Mouse (Mus musculus) right cerebral cortex, postnatal 14 days (tissue): Measurements from ENCODE around the gene 4430402I18Rik.

Experiments used
- DNase-seq: peaks from one replicate; pipeline ENCODE4 v3.0.0; 2022

The 4430402I18Rik gene

GRCm38 (mm10) chr19:28897497-28897896, 70.1 kb downstream of the 4430402I18Rik start:
- DNase-seq: no peak

GRCm38 (mm10) chr19:28896639-28897038, 71.0 kb downstream of the 4430402I18Rik start:
- no peak for DNase-seq

GRCm38 (mm10) chr19:28891864-28892263, 75.7 kb downstream of the 4430402I18Rik start:
- DNase-seq: no peak

GRCm38 (mm10) chr19:28891238-28891637, 76.4 kb downstream of the 4430402I18Rik start:
- DNase-seq: no peak

GRCm38 (mm10) chr19:28889251-28889650, 78.3 kb downstream of the 4430402I18Rik start:
- no peak for DNase-seq

- no peak for DNase-seq
Observed at GRCm38 (mm10) chr19:28888496-28888895, 79.1 kb downstream of the 4430402I18Rik start.

- DNase-seq: peak; percentile 48
Observed at GRCm38 (mm10) chr19:28883126-28883525, 84.5 kb downstream of the 4430402I18Rik start.

GRCm38 (mm10) chr19:28879476-28879875, 88.1 kb downstream of the 4430402I18Rik start:
- DNase-seq: no peak

GRCm38 (mm10) chr19:28870351-28870750, 97.2 kb downstream of the 4430402I18Rik start:
- no peak for DNase-seq

- DNase-seq: no peak
Observed at GRCm38 (mm10) chr19:28869251-28869855, 98.2 kb downstream of the 4430402I18Rik start.

- no peak for DNase-seq
Observed at GRCm38 (mm10) chr19:28865501-28865900, 102.1 kb downstream of the 4430402I18Rik start.

GRCm38 (mm10) chr19:28864981-28865380, 102.6 kb downstream of the 4430402I18Rik start:
- DNase-seq: no peak

- no peak for DNase-seq
Observed at GRCm38 (mm10) chr19:28863626-28864025, 104.0 kb downstream of the 4430402I18Rik start.

GRCm38 (mm10) chr19:28860246-28860645, 107.4 kb downstream of the 4430402I18Rik start:
- DNase-seq: no peak

GRCm38 (mm10) chr19:28854831-28855230, 112.8 kb downstream of the 4430402I18Rik start:
- no peak for DNase-seq

- no peak for DNase-seq
Observed at GRCm38 (mm10) chr19:28852001-28852400, 115.6 kb downstream of the 4430402I18Rik start.

- no peak for DNase-seq
Observed at GRCm38 (mm10) chr19:28850510-28850909, 117.1 kb downstream of the 4430402I18Rik start.

GRCm38 (mm10) chr19:28844946-28845710, 122.5 kb downstream of the 4430402I18Rik start:
- peak; percentile 58 for DNase-seq
